Mouse (Mus musculus) embryonic facial prominence, embryonic 11.5 days (tissue): ENCODE data around the gene Tle2. TPM values are rescaled to one million over a fixed set of nuclear protein-coding genes. Genes with fewer than 3 reads are reported as not detected.

Source experiments
- ATAC-seq: fragments of 200-750 bp; cut with Nextera tagmentation; replicated peaks from 2 replicates; pipeline ENCODE4 v1.8.0; 2017; ENCODE audit warnings: low read depth; ENCODE audit not compliant: insufficient number of reproducible peaks, low FRiP score, low TSS enrichment
- DNase-seq: peaks from one replicate; pipeline ENCODE4 v3.0.0-alpha.2; 2015; ENCODE audit warnings: low spot score
- H3K27ac ChIP-seq: fragments of 300-500 bp; sonication (generic); replicated peaks from 2 replicates; pipeline ENCODE4 v1.5.1; 2014; ENCODE audit warnings: mild to moderate bottlenecking, low read depth, low read length, control low read depth
- H3K27me3 ChIP-seq: fragments of 300-500 bp; sonication (generic); 2 replicates; pipeline ENCODE4 v1.6.1; 2014; ENCODE audit warnings: mild to moderate bottlenecking, low read length, moderate library complexity, mixed read lengths; ENCODE audit not compliant: control insufficient read depth, insufficient read depth
- H3K36me3 ChIP-seq: fragments of 300-500 bp; sonication (generic); replicated peaks from 2 replicates; pipeline ENCODE4 v1.6.1; 2014; ENCODE audit warnings: low read depth, mild to moderate bottlenecking, low read length, moderate library complexity, mixed read lengths; ENCODE audit not compliant: control insufficient read depth, insufficient read depth
- H3K4me1 ChIP-seq: fragments of 300-500 bp; sonication (generic); 2 replicates; pipeline ENCODE4 v1.6.1; 2014; ENCODE audit warnings: low read length, mixed read lengths; ENCODE audit not compliant: control insufficient read depth, insufficient read depth
- H3K4me2 ChIP-seq: fragments of 300-500 bp; sonication (generic); 2 replicates; pipeline ENCODE4 v1.6.1; 2014; ENCODE audit warnings: low read depth, mild to moderate bottlenecking, control low read depth, low read length, moderate library complexity
- H3K4me3 ChIP-seq: fragments of 300-500 bp; sonication (generic); 2 replicates; pipeline ENCODE4 v1.5.1; 2014; ENCODE audit warnings: low read depth, low read length, control low read depth
- H3K9ac ChIP-seq: fragments of 300-500 bp; sonication (generic); replicated peaks from 2 replicates; pipeline ENCODE4 v1.6.1; 2014; ENCODE audit warnings: mild to moderate bottlenecking, control low read depth, low read length
- H3K9me3 ChIP-seq: fragments of 300-500 bp; sonication (generic); replicated peaks from 2 replicates; pipeline ENCODE4 v1.6.1; 2016; ENCODE audit warnings: mild to moderate bottlenecking, low read length, inconsistent platforms, mixed read lengths; ENCODE audit not compliant: control insufficient read depth
- WGBS: fragments of 180-500 bp; shearing (Covaris S2); extraction: QIAGEN DNeasy Blood & Tissue Kit; methylation state at CpG from one replicate; pipeline ENCODE4 v1.1.7; 2014; 5-methylcytosine and 5-hydroxymethylcytosine counted together
- polyA plus RNA-seq: library from polyadenylated mRNA; unstranded; fragments of >200 nt; fragmentation: Nextera tagmentation; extraction: Ambion mirVana; gene quantifications from 2 replicates; pipeline ENCODE4 v1.2.1, GENCODE M21; 2014

Gene Tle2
- polyA plus RNA-seq, 1 experiment from 2014 or later, result 14.1 TPM

GRCm38 (mm10) chr10:81598871-81599270 is 24.5 kb downstream of the Tle2 start:
- Histone ChIP-seq H3K4me2 (no peak overlapping the region), H3K9me3 (no peaks in the 10 kb centered on the region), H3K36me3 (no peaks in the 10 kb centered on the region), H3K4me3 (no peak overlapping the region), H3K9ac (no peak overlapping the region), H3K4me1 (peaks cover 24% of the 10 kb centered on the region), H3K27ac (no peak overlapping the region), H3K27me3 (no peaks in the 10 kb centered on the region; the same call in 1 of the 2 replicates)
- DNase-seq (no peak), ATAC-seq (no peak)
- 35% methylated on average over 6 of the region's 6 CpGs for WGBS

- ATAC-seq (no peak), DNase-seq (no peak)
- Histone ChIP-seq H3K27me3 (no peaks in the 10 kb centered on the region; the same call in 1 of the 2 replicates), H3K9ac (no peak overlapping the region), H3K4me3 (no peak overlapping the region), H3K4me2 (no peak overlapping the region), H3K36me3 (no peaks in the 10 kb centered on the region), H3K9me3 (no peaks in the 10 kb centered on the region), H3K4me1 (peaks cover 24% of the 10 kb centered on the region), H3K27ac (no peak overlapping the region)
- WGBS, result 67% methylated on average over 5 of the region's 5 CpGs
Measured at GRCm38 (mm10) chr10:81599630-81600029, 25.3 kb downstream of the Tle2 start.

- Histone ChIP-seq H3K9ac (no peak overlapping the region), H3K9me3 (no peaks in the 10 kb centered on the region), H3K27me3 (no peaks in the 10 kb centered on the region; the same call in 1 of the 2 replicates), H3K4me2 (no peak overlapping the region), H3K4me3 (no peak overlapping the region), H3K27ac (no peak overlapping the region), H3K4me1 (peaks cover 24% of the 10 kb centered on the region), H3K36me3 (no peaks in the 10 kb centered on the region)
- WGBS, result 46% methylated on average over 10 of the region's 10 CpGs
- ATAC-seq (no peak), DNase-seq (no peak)
Measured at GRCm38 (mm10) chr10:81600096-81600495, 25.7 kb downstream of the Tle2 start.

GRCm38 (mm10) chr10:81600738-81601203 is 26.4 kb downstream of the Tle2 start, which contains the start of gene Tle6:
Tle6 (minus strand) TSS chr10:81601073.
- H3K4me3 ChIP-seq, result no peak within 1 kb of the TSS
- no peaks in the 10 kb centered on the region for H3K36me3 ChIP-seq
- H3K9ac ChIP-seq, result no peak within 1 kb of the TSS
- DNase-seq (peak; percentile 99), ATAC-seq (peak; percentile 82)
- no peaks in the 10 kb centered on the region for H3K9me3 ChIP-seq
- peak within 1 kb of the TSS; percentile 30; the same call in 1 of the 2 replicates for H3K27ac ChIP-seq
- peak within 1 kb of the TSS; percentile 11 for H3K4me2 ChIP-seq
- WGBS, result 0% methylated on average over 28 of the region's 28 CpGs
- H3K27me3 ChIP-seq, result no peaks in the 10 kb centered on the region; the same call in 1 of the 2 replicates
- peaks cover 18% of the 10 kb centered on the region for H3K4me1 ChIP-seq

GRCm38 (mm10) chr10:81601396-81601905 is 27.1 kb downstream of the Tle2 start:
- Histone ChIP-seq H3K4me3 (no peak overlapping the region), H3K27me3 (no peaks in the 10 kb centered on the region; the same call in 1 of the 2 replicates), H3K36me3 (no peaks in the 10 kb centered on the region), H3K27ac (peak overlapping the region; percentile 30; the same call in 1 of the 2 replicates), H3K9me3 (no peaks in the 10 kb centered on the region), H3K4me1 (peaks cover 12% of the 10 kb centered on the region), H3K9ac (no peak overlapping the region), H3K4me2 (peak overlapping the region; percentile 11; the same call in 1 of the 2 replicates)
- 15% methylated on average over 7 of the region's 7 CpGs for WGBS
- ATAC-seq (no peak; the same call in 1 of the 2 replicates), DNase-seq (no peak)

GRCm38 (mm10) chr10:81602741-81603151 is 28.4 kb downstream of the Tle2 start:
- WGBS, result 19% methylated on average over 4 of the region's 4 CpGs
- H3K4me1 ChIP-seq, result peaks cover 4% of the 10 kb centered on the region

GRCm38 (mm10) chr10:81604019-81604967 is 29.9 kb downstream of the Tle2 start:
- H3K4me2 ChIP-seq, result no peak overlapping the region
- H3K4me3 ChIP-seq, result no peak overlapping the region
- WGBS, result 78% methylated on average over 12 of the region's 12 CpGs

More at GRCm38 (mm10) chr10:81602741-81603151, 28.4 kb downstream of the Tle2 start:
- Histone ChIP-seq H3K4me3 (no peak overlapping the region), H3K36me3 (no peaks in the 10 kb centered on the region), H3K9ac (no peak overlapping the region), H3K4me2 (no peak overlapping the region), H3K27me3 (no peaks in the 10 kb centered on the region; the same call in 1 of the 2 replicates), H3K27ac (no peak overlapping the region), H3K9me3 (no peaks in the 10 kb centered on the region)
- no peak for ATAC-seq
- DNase-seq, result peak; percentile 82

More at GRCm38 (mm10) chr10:81604019-81604967, 29.9 kb downstream of the Tle2 start:
- no peak overlapping the region for H3K9ac ChIP-seq
- H3K9me3 ChIP-seq, result no peaks in the 10 kb centered on the region
- DNase-seq (no peak), ATAC-seq (0 out of 2 replicates have a peak, but pooled peaks have one; percentile 5)
- no peaks in the 10 kb centered on the region for H3K36me3 ChIP-seq
- no peaks in the 10 kb centered on the region for H3K27me3 ChIP-seq
- no peak overlapping the region for H3K27ac ChIP-seq
- H3K4me1 ChIP-seq, result peaks cover 4% of the 10 kb centered on the region
